ENCODE assay signal across 18 mouse cellular contexts in genomic region chr19:46741574-46741973, GRCm38 (mm10). TPM values are rescaled to one million over a fixed set of nuclear protein-coding genes. Genes with fewer than 3 reads are reported as not detected.
DNase-seq lines count a peak whose midpoint lies in the region; ATAC-seq and TF ChIP-seq lines count a peak whose summit lies in the region.
"Had no signal": no experiment of that assay in that cellular context is flagged by ENCODE, and none has a peak within 500 bp of the region (broad histone marks: within the 10 kb centered on the region; RNA-seq: fewer than 3 reads in every experiment).

No protein-coding gene starts in this region.

- no peak overlapping the region for H3K27ac ChIP-seq in liver, embryonic 14.5 days
- no peak overlapping the region for H3K27ac ChIP-seq in ES-Bruce4 (ENCODE audit: insufficient read depth, low read length)
- H3K27ac ChIP-seq in embryonic fibroblast, embryonic 13.5 days (ENCODE audit: insufficient read depth, low read length) = no peak overlapping the region
- H3K27ac ChIP-seq: gastrocnemius, adult 2 months; limb, embryonic 13.5 days; midbrain, embryonic 12.5 days had no signal

- no peak for TF ChIP-seq POLR2A in ES-Bruce4 (IDR thresholded peaks at IDR 0.05; ENCODE audit: insufficient read depth, low read length)
- no peak for TF ChIP-seq POLR2A in embryonic fibroblast, embryonic 13.5 days (IDR thresholded peaks at IDR 0.05; ENCODE audit: low read depth, low read length)

- H3K4me1 ChIP-seq in liver, embryonic 14.5 days (replicated peaks; ENCODE audit: control insufficient read depth in 2 of 2, insufficient read depth in 2 of 2, low read length in 1 of 2) = no peaks in the 10 kb centered on the region
- H3K4me1 ChIP-seq in ES-Bruce4 (ENCODE audit: control insufficient read depth, insufficient read depth, low read length) = no peaks in the 10 kb centered on the region
- no peaks in the 10 kb centered on the region for H3K4me1 ChIP-seq in embryonic fibroblast, embryonic 13.5 days (ENCODE audit: control insufficient read depth, insufficient read depth, low read length)
- H3K4me1 ChIP-seq: limb, embryonic 13.5 days; midbrain, embryonic 12.5 days had no signal

- TF ChIP-seq CTCF in liver, embryonic 14.5 days (IDR thresholded peaks at IDR 0.05; ENCODE audit: low read depth) = peak; percentile 40
- TF ChIP-seq CTCF in ES-Bruce4 (IDR thresholded peaks at IDR 0.05; ENCODE audit: low read depth, low read length) = peak; percentile 22
- peak; percentile 18; the same call in 1 of the 2 replicates for TF ChIP-seq CTCF in embryonic fibroblast, embryonic 13.5 days (IDR thresholded peaks at IDR 0.05; ENCODE audit: borderline replicate concordance, insufficient read depth, low read length)

- DNase-seq in liver, embryonic 14.5 days (ENCODE audit: low read depth in 3 of 3, low spot score in 3 of 3) = no peak
- DNase-seq in liver = no peak
- DNase-seq in A20 (ENCODE audit: low read depth, low spot score) = peak; percentile 29
- DNase-seq in adrenal gland, postnatal 10 days = no peak
- no peak for DNase-seq in left cerebral cortex, adult 18-20 months (ENCODE audit: low spot score in 2 of 2)
- DNase-seq: adrenal gland, adult 2 months; cerebellum, adult 9-11 months; gastrocnemius, adult 2 months; heart, postnatal 10 days; kidney, postnatal 14 days; layer of hippocampus, postnatal 36 days; lung, postnatal 10 days; thymus, postnatal 25 days had no signal

- no peaks in the 10 kb centered on the region; the same call in 1 of the 2 replicates for H3K36me3 ChIP-seq in liver, embryonic 14.5 days (replicated peaks; ENCODE audit: control insufficient read depth, insufficient read depth, low read depth)
- H3K36me3 ChIP-seq in ES-Bruce4 (ENCODE audit: control insufficient read depth, insufficient read depth, low read length, poor library complexity, severe bottlenecking) = no peaks in the 10 kb centered on the region
- H3K36me3 ChIP-seq: midbrain, embryonic 12.5 days had no signal

- 34% methylated on average over 6 of the region's 6 CpGs for WGBS in liver, embryonic 14.5 days (ENCODE audit: insufficient replicate concordance)

- no peak overlapping the region for H3K9ac ChIP-seq in liver, embryonic 14.5 days (replicated peaks)
- no peak overlapping the region for H3K9ac ChIP-seq in ES-Bruce4 (ENCODE audit: low read depth, poor library complexity, severe bottlenecking)
- H3K9ac ChIP-seq: limb, embryonic 13.5 days; midbrain, embryonic 12.5 days had no signal

- H3K4me2 ChIP-seq in liver, embryonic 14.5 days (ENCODE audit: low read depth) = no peak overlapping the region
- H3K4me2 ChIP-seq: limb, embryonic 13.5 days; midbrain, embryonic 12.5 days had no signal

- H3K27me3 ChIP-seq in liver, embryonic 14.5 days (ENCODE audit: control insufficient read depth, insufficient read depth, low read length) = no peaks in the 10 kb centered on the region
- no peaks in the 10 kb centered on the region for H3K27me3 ChIP-seq in ES-Bruce4 (ENCODE audit: control insufficient read depth, insufficient read depth, low read length, poor library complexity, severe bottlenecking)
- H3K27me3 ChIP-seq: limb, embryonic 13.5 days; midbrain, embryonic 12.5 days had no signal

- TF ChIP-seq EP300 in liver, embryonic 14.5 days (IDR thresholded peaks at IDR 0.05; ENCODE audit: low read depth) = no peak
- TF ChIP-seq EP300 in ES-Bruce4 (IDR thresholded peaks at IDR 0.05; ENCODE audit: insufficient read depth, low read depth, low read length) = no peak

- H3K4me3 ChIP-seq in liver, embryonic 14.5 days (ENCODE audit: insufficient read depth in 1 of 2, low read depth in 2 of 2, low read length in 2 of 2) = no peak overlapping the region
- no peak overlapping the region for H3K4me3 ChIP-seq in ES-Bruce4 (ENCODE audit: low read depth, low read length)
- H3K4me3 ChIP-seq in embryonic fibroblast, embryonic 13.5 days (ENCODE audit: insufficient read depth, low read length) = no peak overlapping the region
- H3K4me3 ChIP-seq: gastrocnemius, adult 2 months; limb, embryonic 13.5 days; midbrain, embryonic 12.5 days had no signal

- no peak for ATAC-seq in liver, embryonic 14.5 days (ENCODE audit: insufficient read depth)
- ATAC-seq: inflammation-experienced regulatory T-cells, adult 6 months had no signal

- H3K9me3 ChIP-seq in liver, embryonic 14.5 days (ENCODE audit: control insufficient read depth, low read length) = no peaks in the 10 kb centered on the region
- H3K9me3 ChIP-seq in ES-Bruce4 (replicated peaks; ENCODE audit: control insufficient read depth, insufficient read depth, low read length, poor library complexity, severe bottlenecking) = no peaks in the 10 kb centered on the region
- H3K9me3 ChIP-seq: limb, embryonic 13.5 days; midbrain, embryonic 12.5 days had no signal

RNA-seq across cellular contexts. Expression of gene Cnnm2, which starts 19.8 kb away (rescaled TPM):
- polyA plus RNA-seq in liver, embryonic 14.5 days (2012; rRNA removed) = 1.2 and 1.7 TPM in 2 replicates
- 1.5 and 2.6 TPM in 2 replicates for polyA plus RNA-seq in liver, embryonic 14.5 days (2014; fragmentation: Nextera tagmentation; extraction: Ambion mirVana)
- polyA plus RNA-seq in ES-Bruce4 (2011; ENCODE audit: insufficient read depth, insufficient read length, low read depth, missing spikeins) = 12.1 and 14.8 TPM in 2 replicates
- 9.3 and 9.8 TPM in 2 replicates for polyA plus RNA-seq in embryonic fibroblast, embryonic 13.5 days (2011; ENCODE audit: insufficient read length, low read depth, missing spikeins)
- total RNA-seq in adrenal gland, postnatal 10 days (2021) = 10 to 100 TPM; 13.2 to 23.4 TPM
- 10 to 100 TPM; 32.6 to 34.2 TPM for total RNA-seq in left cerebral cortex, adult 18-20 months (2021)

RNA-seq across cellular contexts. Expression of gene As3mt, which starts 34.3 kb away (rescaled TPM):
- polyA plus RNA-seq in liver, embryonic 14.5 days (2012; rRNA removed) = 3.8 and 5.1 TPM in 2 replicates
- polyA plus RNA-seq in liver, embryonic 14.5 days (2014; fragmentation: Nextera tagmentation; extraction: Ambion mirVana) = 12.8 and 13.4 TPM in 2 replicates
- 2.6 and 2.9 TPM in 2 replicates for polyA plus RNA-seq in ES-Bruce4 (2011; ENCODE audit: insufficient read depth, insufficient read length, low read depth, missing spikeins)
- 5.6 and 10.3 TPM in 2 replicates for polyA plus RNA-seq in embryonic fibroblast, embryonic 13.5 days (2011; ENCODE audit: insufficient read length, low read depth, missing spikeins)
- 10 to 100 TPM; 55.2 to 62.9 TPM for total RNA-seq in adrenal gland, postnatal 10 days (2021)
- 10 to 100 TPM; 26.2 to 32.0 TPM for total RNA-seq in left cerebral cortex, adult 18-20 months (2021)

RNA-seq across cellular contexts. Expression of gene Borcs7, which starts 51.9 kb away (rescaled TPM):
- 2.1 and 2.7 TPM in 2 replicates for polyA plus RNA-seq in liver, embryonic 14.5 days (2012; rRNA removed)
- 5.0 and 6.0 TPM in 2 replicates for polyA plus RNA-seq in liver, embryonic 14.5 days (2014; fragmentation: Nextera tagmentation; extraction: Ambion mirVana)
- polyA plus RNA-seq in ES-Bruce4 (2011; ENCODE audit: insufficient read depth, insufficient read length, low read depth, missing spikeins) = 2.5 and 3.6 TPM in 2 replicates
- 10.1 and 13.0 TPM in 2 replicates for polyA plus RNA-seq in embryonic fibroblast, embryonic 13.5 days (2011; ENCODE audit: insufficient read length, low read depth, missing spikeins)
- 10 to 100 TPM; 13.2 to 13.9 TPM for total RNA-seq in adrenal gland, postnatal 10 days (2021)
- total RNA-seq in left cerebral cortex, adult 18-20 months (2021) = 10 to 100 TPM; 20.7 to 21.6 TPM
